Mouse (Mus musculus) heart, adult 9 months (tissue): ENCODE measurements at regions not wholly inside any gene's neighbourhood (a gene's known extent, or its start where the extent isn't known, plus 50 kb on each side); places are given as distances from the start of the nearest gene placed in this dataset.
"Not testable (repeated sequence)": the region's sequence is repeated elsewhere in the genome, so short reads cannot be mapped to it uniquely, and the experiment has no call there.

Source experiments
- DNase-seq, 2 experiments: peaks; one replicate each; pipeline ENCODE4 v3.0.0; 2022; ENCODE audit warnings: low spot score in 2 of 2

GRCm38 (mm10) chr12:114564329-114564728 lies 1020.6 kb downstream of the Adam6a start:
- no peak for DNase-seq

DNA sequence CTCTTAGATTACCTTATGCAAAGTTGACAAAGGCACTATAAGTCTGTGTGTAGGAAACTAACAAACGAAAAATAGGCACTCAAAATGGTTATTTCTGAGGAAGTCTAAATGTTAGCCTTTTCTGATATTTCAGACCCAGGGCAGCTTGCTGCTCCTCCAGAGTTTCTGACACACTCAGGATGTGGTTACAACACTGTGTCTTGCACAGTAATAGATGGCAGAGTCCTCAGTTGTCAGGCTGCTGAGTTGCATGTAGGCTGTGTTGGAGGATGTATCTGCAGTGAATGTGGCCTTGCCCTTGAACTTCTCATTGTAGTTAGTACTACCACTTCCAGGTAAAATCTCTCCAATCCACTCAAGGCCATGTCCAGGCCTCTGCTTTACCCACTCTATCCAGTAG lies 1039.7 kb downstream of the Adam6a start:
- no peak for DNase-seq

DNA sequence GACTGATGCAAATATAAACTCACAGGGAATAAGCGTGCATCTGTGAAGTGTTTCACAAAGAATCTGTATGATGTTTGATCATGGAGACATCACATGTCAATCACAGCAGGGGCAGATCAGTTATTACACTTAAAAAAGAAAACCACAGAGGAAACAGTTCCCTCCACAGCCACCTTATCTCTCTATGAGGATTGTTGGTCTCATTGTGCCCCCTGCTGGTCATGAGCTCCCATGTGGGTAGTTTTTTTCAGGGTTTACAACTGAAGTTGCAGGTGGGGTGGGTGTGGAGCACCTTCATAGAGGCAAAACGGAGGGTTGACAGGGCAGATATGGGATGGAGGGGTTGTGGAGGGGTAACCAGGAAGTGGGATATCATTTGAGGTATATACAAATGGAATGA lies 1043.5 kb downstream of the Adam6a start:
- no peak for DNase-seq

- no peak for DNase-seq
These were observed 1054.0 kb downstream of the Adam6a start for GRCm38 (mm10) chr12:114597672-114598071.

DNA sequence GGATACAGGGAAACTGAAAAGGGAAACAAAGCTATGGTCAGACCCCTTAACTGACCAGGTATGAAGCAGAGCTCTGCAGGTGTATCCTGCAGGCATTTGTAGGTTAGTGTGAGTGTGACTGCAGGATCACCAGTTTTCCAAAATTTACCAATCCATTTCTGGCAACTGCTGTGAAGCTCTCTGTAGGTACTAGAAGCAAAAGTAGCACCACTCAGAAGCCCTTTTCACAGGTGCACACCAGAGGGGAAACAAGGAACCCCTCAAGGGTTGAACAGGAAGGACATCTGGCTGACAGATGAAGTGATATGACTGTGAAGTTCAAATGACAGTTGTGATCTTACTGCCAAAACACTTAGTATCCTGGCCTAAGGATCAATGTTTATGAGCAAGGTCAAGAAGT lies 1065.5 kb downstream of the Adam6a start:
- no peak for DNase-seq

GRCm38 (mm10) chr12:114612108-114612507 lies 1068.4 kb downstream of the Adam6a start:
- no peak for DNase-seq

- no peak for DNase-seq
These were observed 1071.5 kb downstream of the Adam6a start for GRCm38 (mm10) chr12:114615179-114615578.

DNA sequence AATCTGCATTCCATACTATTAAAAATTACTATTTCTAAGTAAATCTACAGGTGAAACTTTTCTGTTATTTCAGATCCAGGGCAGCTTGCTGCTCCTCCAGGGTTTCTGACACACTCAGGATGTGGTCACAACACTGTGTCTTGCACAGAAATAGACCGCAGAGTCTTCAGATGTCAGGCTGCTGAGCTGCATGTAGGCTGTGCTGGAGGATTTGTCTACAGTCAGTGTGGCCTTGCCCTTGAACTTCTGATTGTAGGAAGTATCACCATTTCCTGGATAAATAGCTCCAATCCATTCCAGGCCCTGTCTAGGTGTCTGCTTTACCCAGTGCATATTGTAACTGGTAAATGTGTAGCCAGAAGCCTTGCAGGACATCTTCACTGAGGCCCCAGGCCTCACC lies 1072.0 kb downstream of the Adam6a start:
- DNase-seq, result no peak

- no peak for DNase-seq
These were observed 1097.4 kb downstream of the Adam6a start for GRCm38 (mm10) chr12:114641089-114641488.

DNA sequence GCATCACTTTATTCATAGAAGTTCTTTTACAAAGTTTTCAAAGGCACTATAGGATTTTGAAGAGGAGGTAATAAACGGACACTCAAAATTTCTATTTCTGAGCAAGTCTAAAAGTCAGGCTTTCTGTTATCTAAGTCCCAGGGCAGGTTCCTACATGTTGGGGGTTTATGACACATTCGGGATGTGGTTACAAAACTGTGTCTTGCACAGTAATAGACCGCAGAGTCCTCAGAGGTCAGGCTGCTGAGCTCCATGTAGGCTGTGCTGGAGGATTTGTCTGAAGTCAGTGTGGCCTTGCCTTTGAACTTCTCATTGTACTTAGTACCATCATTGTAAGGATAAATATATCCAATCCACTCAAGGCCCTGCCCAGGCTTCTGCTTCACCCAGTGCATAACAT lies 1102.7 kb downstream of the Adam6a start:
- no peak for DNase-seq

DNA sequence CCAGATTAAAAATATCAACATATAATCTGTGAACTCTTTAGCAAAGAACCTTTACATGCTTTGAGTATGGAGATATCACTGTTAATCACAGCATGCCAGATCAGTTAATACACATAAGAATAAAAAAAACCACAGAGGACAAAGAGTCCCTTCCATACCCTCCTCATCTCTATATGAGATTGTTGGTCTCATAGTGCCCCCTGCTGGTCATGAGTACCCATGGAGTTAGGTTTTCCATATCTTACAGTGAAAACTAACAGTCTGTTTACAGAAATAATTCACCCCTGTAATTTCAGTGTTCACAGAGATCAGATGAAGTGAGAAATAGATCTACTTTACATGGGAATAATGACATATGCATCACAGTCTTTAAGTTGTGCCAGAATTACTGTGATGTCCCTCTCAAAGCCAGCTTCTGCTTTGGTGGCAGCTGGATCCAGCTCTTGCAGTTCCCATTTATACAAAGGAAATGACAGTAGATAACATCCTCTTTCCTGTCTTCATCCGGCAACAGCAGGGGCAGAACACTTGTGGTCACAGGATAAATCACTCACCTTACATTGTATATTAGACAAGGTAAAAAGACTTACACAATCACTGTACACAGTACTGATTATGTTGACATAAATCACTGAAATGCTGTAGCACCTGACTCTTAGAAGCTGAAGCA lies 1106.9 kb downstream of the Adam6a start:
- not testable (repeated sequence) for DNase-seq

- not testable (repeated sequence) for DNase-seq
These were observed 1113.4 kb downstream of the Adam6a start for GRCm38 (mm10) chr12:114657134-114657533.
